Mouse (Mus musculus): ENCODE results near the gene Prph.

Gene Prph

GRCm38 (mm10) chr15:99095356-99095755, 40.4 kb downstream of the Prph start:
- CTCF ChIA-PET = interaction anchor here (0.7 kb wide), 1 partner anchor 26 kb away, joined by 8 read pairs; no protein-coding TSS in a partner anchor

GRCm38 (mm10) chr15:99096061-99096793, 41.3 kb downstream of the Prph start:
- CTCF ChIA-PET = no interaction called here

GRCm38 (mm10) chr15:99096831-99097500, 42.0 kb downstream of the Prph start:
- CTCF ChIA-PET = interaction anchor here (0.5 kb wide), 1 partner anchor 421 kb away, joined by 8 read pairs; no protein-coding TSS in a partner anchor

- CTCF ChIA-PET = interaction anchor here (0.7 kb wide), 1 partner anchor 662 kb away, joined by 4 read pairs; no protein-coding TSS in a partner anchor
These were observed 43.0 kb downstream of the Prph start for GRCm38 (mm10) chr15:99097840-99098492.

- CTCF ChIA-PET = interaction anchor here (0.6 to 0.7 kb wide), 2 partner anchors 465 to 663 kb away, joined by 3 to 4 read pairs; no protein-coding TSS in a partner anchor
These were observed 43.5 kb downstream of the Prph start for GRCm38 (mm10) chr15:99098493-99098861.

GRCm38 (mm10) chr15:99099139-99099556, 44.2 kb downstream of the Prph start:
- CTCF ChIA-PET = interaction anchor here (0.6 kb wide), 1 partner anchor 465 kb away, joined by 3 read pairs; no protein-coding TSS in a partner anchor

GRCm38 (mm10) chr15:99099984-99100383, 45.0 kb downstream of the Prph start:
- CTCF ChIA-PET = interaction anchor here (0.6 to 0.7 kb wide), 3 partner anchors 10 to 1349 kb away, joined by 3 to 8 read pairs (median 3); no protein-coding TSS in a partner anchor

GRCm38 (mm10) chr15:99105238-99105637, 50.3 kb downstream of the Prph start:
- CTCF ChIA-PET = interaction anchor here (0.7 kb wide), 1 partner anchor 1576 kb away, joined by 19 read pairs; no protein-coding TSS in a partner anchor

GRCm38 (mm10) chr15:99107866-99108265, 52.9 kb downstream of the Prph start:
- CTCF ChIA-PET = no interaction called here
